Mouse (Mus musculus): Measurements from ENCODE around the gene Idh3g. TPM values are rescaled to one million over a fixed set of nuclear protein-coding genes. Genes with fewer than 3 reads are reported as not detected.

The Idh3g gene
- 117 and 127 TPM in 2 replicates for polyA plus RNA-seq (2015; fragmentation: Nextera tagmentation; extraction: Ambion mirVana)

GRCm38 (mm10) chrX:73786364-73787224 lies at the start of gene Idh3g, which contains the start of gene Ssr4:
Gene Idh3g (minus strand): TSS chrX:73786897.
Gene Ssr4 (plus strand): TSS chrX:73787028.
- no peaks in the 10 kb centered on the region for H3K27me3 ChIP-seq
- H3K27ac ChIP-seq (replicated peaks) = peak within 1 kb of the TSS; percentile 94
- peak; percentile 92 for ATAC-seq (ENCODE audit: insufficient read depth)
- H3K4me3 ChIP-seq (replicated peaks) = peak within 1 kb of the TSS; percentile 72
- 14% methylated on average over 52 of the region's 52 CpGs for WGBS (ENCODE audit: insufficient replicate concordance)
- H3K4me1 ChIP-seq (replicated peaks) = peaks cover 31% of the 10 kb centered on the region
- H3K9me3 ChIP-seq (replicated peaks) = no peaks in the 10 kb centered on the region
- peak within 1 kb of the TSS; percentile 74 for H3K9ac ChIP-seq
- peaks cover 33% of the 10 kb centered on the region for H3K36me3 ChIP-seq (replicated peaks)
- H3K4me2 ChIP-seq = peak within 1 kb of the TSS; percentile 76

DNA sequence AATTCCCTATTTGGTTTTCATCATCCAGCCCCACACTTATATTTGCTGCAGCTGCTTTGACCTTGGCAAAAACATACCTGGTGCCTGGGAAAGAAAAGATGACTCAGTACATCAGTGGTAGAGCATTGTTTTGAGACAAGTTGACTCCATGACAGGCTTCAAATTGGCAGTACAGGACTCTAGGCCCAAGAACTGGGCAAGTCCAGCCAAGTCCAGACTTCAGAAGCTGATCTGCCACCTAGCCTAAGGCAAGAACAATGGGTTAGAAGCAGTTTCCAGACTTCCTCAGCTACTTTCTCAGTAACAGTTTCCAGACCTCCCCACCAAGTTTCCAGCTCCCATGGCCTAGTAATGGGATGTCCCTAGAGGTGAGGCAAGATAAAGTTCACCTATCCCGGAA lies 49.0 kb upstream of the Idh3g start:
- Histone ChIP-seq H3K9ac (no peak overlapping the region), H3K9me3 (replicated peaks) (no peaks in the 10 kb centered on the region)
- 77% methylated on average over 1 of the region's 1 CpGs for WGBS (ENCODE audit: insufficient replicate concordance)

DNA sequence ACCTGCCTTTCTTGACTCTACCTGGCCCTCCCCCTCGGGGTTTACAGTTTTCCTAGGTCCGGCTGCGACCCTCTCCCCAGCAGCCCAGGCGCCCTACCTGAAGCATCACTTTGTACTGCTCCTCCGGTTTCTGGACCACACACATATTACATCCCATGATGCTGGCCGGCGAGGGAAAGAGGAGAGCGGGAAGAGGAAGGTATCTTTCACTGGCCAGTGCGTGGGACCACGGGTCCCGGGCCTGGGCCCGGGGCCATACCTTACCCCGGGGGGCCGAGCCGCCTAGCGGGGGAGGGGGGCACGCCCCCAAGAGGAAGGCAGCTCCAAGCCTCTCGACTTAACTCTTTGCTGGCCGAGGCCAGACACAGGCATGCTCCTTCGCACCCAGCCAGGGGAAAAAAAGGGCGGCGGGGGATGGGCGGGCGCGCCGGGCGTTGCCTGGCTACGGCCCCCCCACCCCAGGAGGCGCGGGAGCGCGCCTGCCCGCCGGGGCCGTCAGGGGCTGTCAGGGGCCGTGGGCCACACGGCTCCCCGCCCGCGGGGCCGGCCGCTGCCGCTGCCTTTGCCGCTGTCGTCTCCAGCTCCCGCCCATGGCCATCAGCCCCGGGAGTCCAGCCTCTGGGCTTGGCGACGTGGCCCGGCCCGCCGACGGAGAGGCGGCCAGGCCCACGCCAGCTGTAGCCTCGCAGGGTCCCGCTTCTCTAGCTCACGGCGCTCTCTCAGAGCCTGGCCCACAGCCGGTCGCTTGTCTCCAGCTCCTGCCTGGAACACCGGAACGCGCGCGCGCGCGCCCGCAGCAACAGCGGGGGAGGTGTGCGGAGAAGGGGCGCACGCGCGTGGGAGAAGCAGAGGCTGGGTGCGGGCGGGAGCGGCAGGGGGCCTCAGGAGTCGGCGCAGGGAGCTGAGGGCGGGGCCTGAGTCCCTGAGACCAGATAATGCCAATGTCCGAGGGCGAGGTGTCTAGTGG lies 37.8 kb upstream of the Idh3g start, which contains the start of gene Pdzd4:
TSS of gene Pdzd4 (minus strand) at position 785 of the 967 bp plus-strand sequence.
- WGBS (ENCODE audit: insufficient replicate concordance) = 12% methylated on average over 82 of the region's 84 CpGs
- H3K9me3 ChIP-seq (replicated peaks) = no peaks in the 10 kb centered on the region
- no peaks in the 10 kb centered on the region for H3K36me3 ChIP-seq (replicated peaks)
- H3K27ac ChIP-seq (replicated peaks) = no peak within 1 kb of the TSS
- peak within 1 kb of the TSS; percentile 65 for H3K4me2 ChIP-seq
- no peaks in the 10 kb centered on the region for H3K4me1 ChIP-seq (replicated peaks)
- no peak within 1 kb of the TSS for H3K9ac ChIP-seq
- H3K4me3 ChIP-seq (replicated peaks) = peak within 1 kb of the TSS; percentile 45
- no peak; the same call in 1 of the 2 replicates for ATAC-seq (ENCODE audit: insufficient read depth)
- peaks cover 49% of the 10 kb centered on the region for H3K27me3 ChIP-seq

More for the DNA sequence above, 49.0 kb upstream of the Idh3g start:
- H3K36me3 ChIP-seq (replicated peaks) = no peaks in the 10 kb centered on the region
- H3K27ac ChIP-seq (replicated peaks) = no peak overlapping the region
- no peak for ATAC-seq (ENCODE audit: insufficient read depth)
- no peaks in the 10 kb centered on the region for H3K4me1 ChIP-seq (replicated peaks)
- no peak overlapping the region for H3K4me3 ChIP-seq (replicated peaks)
- H3K27me3 ChIP-seq = no peaks in the 10 kb centered on the region
- H3K4me2 ChIP-seq = no peak overlapping the region

DNA sequence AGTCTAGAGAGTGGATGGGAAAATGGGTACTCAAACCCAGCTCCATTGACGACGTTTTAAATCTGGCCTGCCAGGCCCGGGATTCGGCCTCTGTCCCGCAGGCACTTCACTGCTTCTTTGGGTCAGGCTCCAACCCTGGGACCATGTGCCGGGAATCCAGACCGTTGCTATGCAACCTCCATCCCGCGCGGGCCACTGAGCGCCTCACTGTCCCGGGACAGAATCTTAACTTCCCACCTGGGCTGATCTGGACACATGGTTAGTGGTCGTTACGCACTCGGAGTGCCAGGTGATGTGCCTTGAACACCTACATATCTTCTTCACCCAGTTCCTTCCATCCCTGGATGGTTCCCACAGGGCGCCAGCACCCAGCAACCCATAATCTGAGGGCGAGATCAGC lies 37.0 kb upstream of the Idh3g start:
- Histone ChIP-seq H3K36me3 (replicated peaks) (no peaks in the 10 kb centered on the region), H3K9ac (no peak overlapping the region), H3K4me3 (replicated peaks) (no peak overlapping the region), H3K9me3 (replicated peaks) (no peaks in the 10 kb centered on the region), H3K4me1 (replicated peaks) (no peaks in the 10 kb centered on the region), H3K27me3 (peaks cover 48% of the 10 kb centered on the region), H3K4me2 (peak overlapping the region; percentile 65; the same call in 1 of the 2 replicates), H3K27ac (replicated peaks) (no peak overlapping the region)
- ATAC-seq (ENCODE audit: insufficient read depth) = no peak
- 10% methylated on average over 17 of the region's 17 CpGs for WGBS (ENCODE audit: insufficient replicate concordance)

GRCm38 (mm10) chrX:73816596-73817314 lies 30.1 kb upstream of the Idh3g start:
- Histone ChIP-seq H3K4me1 (replicated peaks) (no peaks in the 10 kb centered on the region), H3K36me3 (replicated peaks) (no peaks in the 10 kb centered on the region), H3K4me2 (no peak overlapping the region), H3K9ac (no peak overlapping the region), H3K4me3 (replicated peaks) (no peak overlapping the region), H3K27me3 (peaks cover 20% of the 10 kb centered on the region), H3K9me3 (replicated peaks) (no peaks in the 10 kb centered on the region), H3K27ac (replicated peaks) (no peak overlapping the region)
- 16% methylated on average over 3 of the region's 3 CpGs for WGBS (ENCODE audit: insufficient replicate concordance)
- ATAC-seq (ENCODE audit: insufficient read depth) = no peak

- Histone ChIP-seq H3K9me3 (replicated peaks) (no peaks in the 10 kb centered on the region), H3K4me1 (replicated peaks) (no peaks in the 10 kb centered on the region), H3K9ac (no peak overlapping the region), H3K36me3 (replicated peaks) (no peaks in the 10 kb centered on the region), H3K27ac (replicated peaks) (no peak overlapping the region), H3K4me2 (no peak overlapping the region), H3K27me3 (peaks cover 18% of the 10 kb centered on the region), H3K4me3 (replicated peaks) (no peak overlapping the region)
- no peak for ATAC-seq (ENCODE audit: insufficient read depth)
- WGBS (ENCODE audit: insufficient replicate concordance) = 12% methylated on average over 14 of the region's 14 CpGs
Measured at GRCm38 (mm10) chrX:73815072-73815471, 28.4 kb upstream of the Idh3g start.

GRCm38 (mm10) chrX:73805814-73806213 lies 19.1 kb upstream of the Idh3g start:
- no peak overlapping the region for H3K27ac ChIP-seq (replicated peaks)
- WGBS (ENCODE audit: insufficient replicate concordance) = 40% methylated on average over 1 of the region's 1 CpGs
- H3K27me3 ChIP-seq = no peaks in the 10 kb centered on the region
- H3K36me3 ChIP-seq (replicated peaks) = no peaks in the 10 kb centered on the region
- no peak overlapping the region for H3K9ac ChIP-seq
- no peak overlapping the region for H3K4me3 ChIP-seq (replicated peaks)
- no peak for ATAC-seq (ENCODE audit: insufficient read depth)
- H3K4me1 ChIP-seq (replicated peaks) = no peaks in the 10 kb centered on the region
- no peak overlapping the region for H3K4me2 ChIP-seq
- no peaks in the 10 kb centered on the region for H3K9me3 ChIP-seq (replicated peaks)

GRCm38 (mm10) chrX:73798502-73798901 lies 11.8 kb upstream of the Idh3g start:
- peaks cover 5% of the 10 kb centered on the region for H3K27me3 ChIP-seq
- ATAC-seq (ENCODE audit: insufficient read depth) = peak; percentile 51; the same call in 1 of the 2 replicates
- no peak overlapping the region for H3K9ac ChIP-seq
- H3K27ac ChIP-seq (replicated peaks) = no peak overlapping the region
- H3K9me3 ChIP-seq (replicated peaks) = no peaks in the 10 kb centered on the region
- H3K4me2 ChIP-seq = no peak overlapping the region
- H3K4me1 ChIP-seq (replicated peaks) = no peaks in the 10 kb centered on the region
- WGBS (ENCODE audit: insufficient replicate concordance) = 22% methylated on average over 9 of the region's 9 CpGs
- no peak overlapping the region for H3K4me3 ChIP-seq (replicated peaks)
- H3K36me3 ChIP-seq (replicated peaks) = no peaks in the 10 kb centered on the region

GRCm38 (mm10) chrX:73797511-73797910 lies 10.8 kb upstream of the Idh3g start:
- Histone ChIP-seq H3K27me3 (peaks cover 5% of the 10 kb centered on the region), H3K4me3 (replicated peaks) (no peak overlapping the region), H3K4me2 (no peak overlapping the region), H3K36me3 (replicated peaks) (no peaks in the 10 kb centered on the region), H3K27ac (replicated peaks) (no peak overlapping the region), H3K9ac (no peak overlapping the region), H3K4me1 (replicated peaks) (no peaks in the 10 kb centered on the region), H3K9me3 (replicated peaks) (no peaks in the 10 kb centered on the region)
- 65% methylated on average over 2 of the region's 2 CpGs for WGBS (ENCODE audit: insufficient replicate concordance)
- ATAC-seq (ENCODE audit: insufficient read depth) = no peak

DNA sequence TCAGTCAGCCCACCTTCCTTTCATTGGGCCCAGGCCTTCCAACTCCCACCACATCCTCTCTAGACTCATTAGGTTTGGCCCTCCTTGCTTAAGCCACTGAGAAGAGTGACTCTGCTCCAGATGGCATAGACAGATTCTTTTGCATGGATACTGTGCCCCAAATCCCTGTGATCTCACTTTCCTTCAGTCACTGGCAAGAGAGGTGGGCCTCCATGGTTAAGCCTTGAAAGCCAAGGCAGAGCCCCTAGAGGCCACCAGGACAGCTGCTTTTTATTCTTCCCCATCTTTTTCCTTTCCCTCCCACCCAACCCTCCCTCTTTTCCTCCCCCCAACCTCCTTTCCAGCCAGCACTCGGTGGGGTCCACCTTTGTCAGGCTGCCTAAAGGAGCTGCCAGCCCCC lies 6.8 kb upstream of the Idh3g start:
- H3K27ac ChIP-seq (replicated peaks) = no peak overlapping the region
- no peaks in the 10 kb centered on the region for H3K9me3 ChIP-seq (replicated peaks)
- H3K27me3 ChIP-seq = no peaks in the 10 kb centered on the region
- H3K4me3 ChIP-seq (replicated peaks) = no peak overlapping the region
- H3K4me1 ChIP-seq (replicated peaks) = peaks cover 6% of the 10 kb centered on the region
- no peak for ATAC-seq (ENCODE audit: insufficient read depth)
- H3K9ac ChIP-seq = no peak overlapping the region
- H3K36me3 ChIP-seq (replicated peaks) = peaks cover 26% of the 10 kb centered on the region
- WGBS (ENCODE audit: insufficient replicate concordance) = 25% methylated on average over 1 of the region's 1 CpGs
- H3K4me2 ChIP-seq = no peak overlapping the region

Measured in liver, embryonic 15.5 days (tissue).